In genomic region chr13:21944592-21944925, GRCm38 (mm10) we compare ENCODE assay signal across 8 mouse cellular contexts. TPM values are rescaled to one million over a fixed set of nuclear protein-coding genes. Genes with fewer than 3 reads are reported as not detected.
A peak's percentile ranks its signal among the peaks of the same experiment; 100 is the strongest.
DNase-seq lines count a peak whose midpoint lies in the region; ATAC-seq and TF ChIP-seq lines count a peak whose summit lies in the region.

No protein-coding gene starts in this region.

- peaks cover 8% of the 10 kb centered on the region for H3K36me3 ChIP-seq in heart, embryonic 12.5 days
- no peaks in the 10 kb centered on the region for H3K36me3 ChIP-seq in G1E (replicated peaks)
- no peaks in the 10 kb centered on the region for H3K36me3 ChIP-seq in hindbrain, embryonic 11.5 days (ENCODE audit: control insufficient read depth, insufficient read depth, low read length)

- 0 out of 2 replicates have a peak, but pooled peaks cover 4% of the 10 kb centered on the region for H3K4me1 ChIP-seq in heart, embryonic 12.5 days (replicated peaks)
- H3K4me1 ChIP-seq in G1E (ENCODE audit: insufficient read depth, low read depth, low read length) = peaks cover 18% of the 10 kb centered on the region
- H3K4me1 ChIP-seq in hindbrain, embryonic 11.5 days (replicated peaks; ENCODE audit: control insufficient read depth, insufficient read depth, low read length) = no peaks in the 10 kb centered on the region; the same call in 1 of the 2 replicates

- ATAC-seq in heart, embryonic 12.5 days (ENCODE audit: insufficient number of reproducible peaks, low FRiP score) = peak; percentile 40
- no peak for ATAC-seq in G1E (ENCODE audit: extremely low read depth, insufficient number of reproducible peaks, low FRiP score, poor library complexity, severe bottlenecking)
- ATAC-seq in hindbrain, embryonic 11.5 days (ENCODE audit: low FRiP score) = peak; percentile 61
- peak; percentile 46 for ATAC-seq in megakaryocyte-erythroid progenitor cell, adult 5-6 weeks (replicated peaks; ENCODE audit: low FRiP score, low TSS enrichment, poor library complexity, severe bottlenecking)
- ATAC-seq in cerebellum, adult (ENCODE audit: insufficient number of reproducible peaks, low FRiP score, low TSS enrichment) = no peak

- no peak for TF ChIP-seq CTCF in G1E (IDR thresholded peaks at IDR 0.05; ENCODE audit: low read depth, low read length)

- H3K4me3 ChIP-seq in heart, embryonic 12.5 days = peak overlapping the region; percentile 85
- peak overlapping the region; percentile 89 for H3K4me3 ChIP-seq in G1E (ENCODE audit: low read depth, low read length)
- peak overlapping the region; percentile 80 for H3K4me3 ChIP-seq in hindbrain, embryonic 11.5 days (ENCODE audit: low read depth, low read length)

- WGBS in heart, embryonic 12.5 days = under 1% methylated on average over 7 of the region's 7 CpGs
- WGBS in hindbrain, embryonic 11.5 days = 2% methylated on average over 7 of the region's 7 CpGs

- H3K9ac ChIP-seq in heart, embryonic 12.5 days = peak overlapping the region; percentile 85
- H3K9ac ChIP-seq in hindbrain, embryonic 11.5 days (ENCODE audit: low read depth, low read length) = peak overlapping the region; percentile 83; the same call in 1 of the 2 replicates

- intact Hi-C loops in heart, postnatal 14 days (cut with DNase I) = loop anchor here (2.0 to 10.0 kb wide), 3 partner anchors 30 to 1573 kb away; no protein-coding TSS in a partner anchor

- no peaks in the 10 kb centered on the region for H3K27me3 ChIP-seq in heart, embryonic 12.5 days (replicated peaks)
- H3K27me3 ChIP-seq in G1E (ENCODE audit: insufficient read depth, low read length) = peaks cover 3% of the 10 kb centered on the region; the same call in 1 of the 2 replicates
- H3K27me3 ChIP-seq in hindbrain, embryonic 11.5 days (ENCODE audit: control insufficient read depth, insufficient read depth, low read length) = no peaks in the 10 kb centered on the region

- H3K9me3 ChIP-seq in heart, embryonic 12.5 days (replicated peaks) = no peaks in the 10 kb centered on the region
- no peaks in the 10 kb centered on the region for H3K9me3 ChIP-seq in G1E (replicated peaks)
- H3K9me3 ChIP-seq in hindbrain, embryonic 11.5 days (ENCODE audit: control insufficient read depth, low read length) = no peaks in the 10 kb centered on the region

- DNase-seq in heart, postnatal 14 days = no peak
- no peak for DNase-seq in G1E (ENCODE audit: low spot score)
- DNase-seq in hindbrain, embryonic 11.5 days (ENCODE audit: low spot score) = no peak
- no peak for DNase-seq in cerebellum, adult 18-20 months
- DNase-seq in thymus, adult 18-20 months = no peak

- H3K27ac ChIP-seq in heart, embryonic 12.5 days (ENCODE audit: poor library complexity, severe bottlenecking) = no peak overlapping the region
- H3K27ac ChIP-seq in hindbrain, embryonic 11.5 days (ENCODE audit: low read depth, low read length) = no peak overlapping the region

- H3K4me2 ChIP-seq in heart, embryonic 12.5 days = peak overlapping the region; percentile 79
- H3K4me2 ChIP-seq in hindbrain, embryonic 11.5 days (replicated peaks; ENCODE audit: low read depth, low read length) = peak overlapping the region; percentile 31

RNA-seq across cellular contexts. Expression of gene Zfp184, which starts 0.3 kb away (rescaled TPM):
- 7.5 and 8.3 TPM in 2 replicates for polyA plus RNA-seq in heart, embryonic 12.5 days (2016; fragmentation: Nextera tagmentation; extraction: Ambion mirVana)
- total RNA-seq in heart, postnatal 14 days (2021) = under 1 TPM; 0.62 to 0.90 TPM
- 10.4 and 20.1 TPM in 2 replicates for total RNA-seq in G1E (2014; fragmentation: Nextera tagmentation)
- 2.2 and 3.6 TPM in 2 replicates for total RNA-seq in G1E (2017)
- 0.20 and 0.26 TPM in 2 replicates for polyA plus RNA-seq in G1E (2012)
- 25.7 and 27.8 TPM in 2 replicates for polyA plus RNA-seq in hindbrain, embryonic 11.5 days (2014; fragmentation: Nextera tagmentation; extraction: Ambion mirVana)
- 1.5 and 2.5 TPM in 2 replicates for total RNA-seq in megakaryocyte-erythroid progenitor cell, adult 5-6 weeks (2014; fragmentation: Nextera tagmentation)
- 3.1 and 10.7 TPM in 2 replicates for total RNA-seq in megakaryocyte-erythroid progenitor cell, adult 5-6 weeks (2017)

RNA-seq across cellular contexts. Expression of gene Pom121l2, which starts 36.4 kb away (rescaled TPM):
- 0.13 and 0.14 TPM in 2 replicates for polyA plus RNA-seq in heart, embryonic 12.5 days (2016; fragmentation: Nextera tagmentation; extraction: Ambion mirVana)
- not detected for total RNA-seq in heart, postnatal 14 days (2021)
- total RNA-seq in G1E (2014; fragmentation: Nextera tagmentation) = not detected in 2 replicates
- not detected in 2 replicates for total RNA-seq in G1E (2017)
- polyA plus RNA-seq in G1E (2012) = not detected in 2 replicates
- 0.11 TPM in 2 replicates for polyA plus RNA-seq in hindbrain, embryonic 11.5 days (2014; fragmentation: Nextera tagmentation; extraction: Ambion mirVana)
- not detected in 2 replicates for total RNA-seq in megakaryocyte-erythroid progenitor cell, adult 5-6 weeks (2014; fragmentation: Nextera tagmentation)
- not detected in 2 replicates for total RNA-seq in megakaryocyte-erythroid progenitor cell, adult 5-6 weeks (2017)

Comparison
In these comparisons a context has a peak if more than half of its experiments do, and no peak if none do; other contexts are left out.
1. ATAC-seq: peak in heart, embryonic 12.5 days (single experiment), hindbrain, embryonic 11.5 days (single experiment) and megakaryocyte-erythroid progenitor cell, adult 5-6 weeks (single experiment); none in G1E (single experiment) and cerebellum, adult (single experiment).
2. Peak in every context shown above with its lines, with median percentiles within 50 percentile points of each other: H3K4me3 ChIP-seq.